Mouse (Mus musculus) liver, embryonic 16.5 days (tissue): Measurements from ENCODE around the gene Ctf1. TPM values are rescaled to one million over a fixed set of nuclear protein-coding genes. Genes with fewer than 3 reads are reported as not detected.

ENCODE experiments used
- ATAC-seq: fragments of 200-750 bp; cut with Nextera tagmentation; 2 replicates; pipeline ENCODE4 v1.8.0; 2017; ENCODE audit warnings: low read depth, mild to moderate bottlenecking, moderate number of reproducible peaks, moderate library complexity
- H3K27ac ChIP-seq: fragments of 300-500 bp; sonication (generic); 2 replicates; pipeline ENCODE4 v1.5.1; 2014; ENCODE audit warnings: mild to moderate bottlenecking, low read length
- H3K27me3 ChIP-seq: fragments of 300-500 bp; sonication (generic); 2 replicates; pipeline ENCODE4 v1.6.1; 2014; ENCODE audit warnings: low read depth, low read length, mixed read lengths; ENCODE audit not compliant: control insufficient read depth, insufficient read depth
- H3K36me3 ChIP-seq: fragments of 300-500 bp; sonication (generic); 2 replicates; pipeline ENCODE4 v1.6.1; 2014; ENCODE audit warnings: mild to moderate bottlenecking; ENCODE audit not compliant: control insufficient read depth, insufficient read depth
- H3K4me1 ChIP-seq: fragments of 300-500 bp; sonication (generic); 2 replicates; pipeline ENCODE4 v1.6.1; 2014; ENCODE audit warnings: low read depth, low read length, mixed read lengths; ENCODE audit not compliant: control insufficient read depth
- H3K4me2 ChIP-seq: fragments of 300-500 bp; sonication (generic); 2 replicates; pipeline ENCODE4 v1.6.1; 2014; ENCODE audit warnings: low read depth, low read length, mixed read lengths
- H3K4me3 ChIP-seq: fragments of 300-500 bp; sonication (generic); 2 replicates; pipeline ENCODE4 v1.5.1; 2014; ENCODE audit warnings: low read depth, mild to moderate bottlenecking, low read length
- H3K9ac ChIP-seq: fragments of 300-500 bp; sonication (generic); 2 replicates; pipeline ENCODE4 v1.6.1; 2014; ENCODE audit warnings: low read depth, low read length
- H3K9me3 ChIP-seq: fragments of 300-500 bp; sonication (generic); replicated peaks from 2 replicates; pipeline ENCODE4 v1.6.1; 2016; ENCODE audit warnings: low read length; ENCODE audit not compliant: control insufficient read depth
- WGBS: fragments of 180-500 bp; shearing (Covaris S2); extraction: QIAGEN DNeasy Blood & Tissue Kit; methylation state at CpG from one replicate; pipeline ENCODE4 v1.1.7; 2014; ENCODE audit not compliant: insufficient replicate concordance; 5-methylcytosine and 5-hydroxymethylcytosine counted together
- polyA plus RNA-seq: library from polyadenylated mRNA; unstranded; fragments of >200 nt; fragmentation: Nextera tagmentation; extraction: Ambion mirVana; gene quantifications from 2 replicates; pipeline ENCODE4 v1.2.1, GENCODE M21; 2015

Ctf1 gene
- polyA plus RNA-seq: 2.0 and 2.5 TPM in 2 replicates

DNA sequence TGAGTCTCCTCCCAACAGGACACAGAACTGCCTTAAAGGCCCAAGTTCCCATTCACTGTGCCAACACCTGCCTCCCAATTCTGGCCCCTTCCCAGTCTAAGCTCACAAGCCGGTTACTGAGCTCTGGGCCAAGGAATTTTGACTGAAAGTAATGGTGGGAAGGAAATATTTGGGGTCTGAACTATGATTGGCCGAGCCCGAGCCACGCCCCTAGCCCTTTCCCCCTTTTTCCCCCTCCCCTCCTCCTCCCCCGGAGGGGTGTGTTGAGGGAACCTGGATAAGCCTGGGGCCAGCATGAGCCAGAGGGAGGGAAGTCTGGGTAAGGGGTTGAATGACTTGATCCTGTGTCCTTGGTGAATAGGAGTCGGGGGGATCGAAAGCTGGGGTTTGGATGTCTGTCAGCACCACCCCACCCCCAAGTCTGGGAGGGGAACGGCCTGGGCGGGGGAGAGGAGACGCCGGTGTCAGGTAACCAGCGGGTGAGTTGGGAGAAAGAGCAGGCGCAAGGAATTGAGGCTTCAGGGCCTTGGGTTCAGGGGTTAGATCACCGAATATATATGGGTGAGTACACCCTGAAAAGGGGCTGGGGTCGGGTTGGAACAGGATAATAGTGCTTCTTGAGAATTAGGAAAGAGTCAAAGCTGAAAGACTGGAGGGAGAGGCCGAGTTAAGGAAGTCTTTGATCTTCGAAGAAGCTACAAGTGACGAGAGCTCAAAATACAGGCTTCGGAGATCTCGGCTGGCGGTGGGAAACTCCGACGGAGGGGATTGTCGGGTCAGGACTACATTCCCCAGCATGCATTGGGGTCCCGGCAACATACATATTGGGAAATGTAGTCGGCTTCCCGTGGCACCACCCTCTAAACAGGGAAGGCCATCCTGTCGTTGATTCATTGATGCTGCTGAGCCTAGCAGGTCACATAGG is at the start of gene Ctf1:
Ctf1 (plus strand) TSS at position 276 of the 925 bp plus-strand sequence.
- H3K27ac ChIP-seq: peak within 1 kb of the TSS; percentile 43
- H3K4me3 ChIP-seq: peak within 1 kb of the TSS; percentile 38
- H3K9ac ChIP-seq: peak within 1 kb of the TSS; percentile 32
- peaks cover 6% of the 10 kb centered on the region for H3K27me3 ChIP-seq
- H3K4me2 ChIP-seq: peak within 1 kb of the TSS; percentile 70
- 3% methylated on average over 28 of the region's 28 CpGs for WGBS
- no peaks in the 10 kb centered on the region for H3K36me3 ChIP-seq
- H3K9me3 ChIP-seq: no peaks in the 10 kb centered on the region
- ATAC-seq: no peak
- H3K4me1 ChIP-seq: peaks cover 37% of the 10 kb centered on the region

DNA sequence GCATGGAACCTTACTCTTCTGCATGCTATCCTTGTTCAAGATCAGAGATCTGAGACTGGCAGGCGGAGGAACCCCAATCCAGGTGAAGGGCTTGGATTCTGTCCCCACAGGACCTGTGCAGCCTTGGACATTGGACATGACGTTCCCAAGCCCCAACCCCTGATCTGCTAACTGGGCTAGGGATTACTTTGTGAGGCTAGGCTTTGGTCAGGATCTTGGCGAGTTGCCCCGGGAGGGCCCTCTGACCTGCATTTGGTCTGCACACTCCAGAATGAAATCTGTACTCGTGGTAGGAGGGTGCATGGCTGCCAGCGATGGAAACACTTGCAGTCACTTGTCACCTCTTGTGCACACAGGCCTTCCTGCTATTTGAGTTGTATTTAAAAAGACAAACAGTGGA is 49.6 kb upstream of the Ctf1 start:
- H3K27me3 ChIP-seq: no peaks in the 10 kb centered on the region
- H3K4me2 ChIP-seq: no peak overlapping the region
- 60% methylated on average over 6 of the region's 6 CpGs for WGBS
- H3K4me1 ChIP-seq: no peaks in the 10 kb centered on the region
- H3K27ac ChIP-seq: no peak overlapping the region
- H3K9me3 ChIP-seq: no peaks in the 10 kb centered on the region
- peak; percentile 67 for ATAC-seq
- no peak overlapping the region for H3K9ac ChIP-seq
- H3K4me3 ChIP-seq: no peak overlapping the region
- H3K36me3 ChIP-seq: no peaks in the 10 kb centered on the region

- no peaks in the 10 kb centered on the region for H3K4me1 ChIP-seq
- no peak overlapping the region for H3K27ac ChIP-seq
- H3K36me3 ChIP-seq: no peaks in the 10 kb centered on the region
- no peak overlapping the region for H3K9ac ChIP-seq
- ATAC-seq: no peak
- no peaks in the 10 kb centered on the region for H3K9me3 ChIP-seq
- no peak overlapping the region for H3K4me2 ChIP-seq
- H3K4me3 ChIP-seq: no peak overlapping the region
- WGBS: 66% methylated on average over 6 of the region's 6 CpGs
- no peaks in the 10 kb centered on the region for H3K27me3 ChIP-seq
Observed at GRCm38 (mm10) chr7:127666066-127666654, 46.4 kb upstream of the Ctf1 start.

- Histone ChIP-seq H3K27ac (no peak overlapping the region), H3K4me1 (no peaks in the 10 kb centered on the region), H3K4me3 (no peak overlapping the region), H3K27me3 (no peaks in the 10 kb centered on the region), H3K4me2 (no peak overlapping the region), H3K36me3 (no peaks in the 10 kb centered on the region), H3K9ac (no peak overlapping the region), H3K9me3 (no peaks in the 10 kb centered on the region)
- WGBS: 77% methylated on average over 13 of the region's 13 CpGs
- ATAC-seq: no peak
Observed at GRCm38 (mm10) chr7:127666679-127667078, 45.9 kb upstream of the Ctf1 start.

GRCm38 (mm10) chr7:127667171-127667570 is 45.4 kb upstream of the Ctf1 start:
- H3K36me3 ChIP-seq: no peaks in the 10 kb centered on the region
- ATAC-seq: no peak
- H3K4me1 ChIP-seq: no peaks in the 10 kb centered on the region
- no peaks in the 10 kb centered on the region for H3K27me3 ChIP-seq
- no peaks in the 10 kb centered on the region for H3K9me3 ChIP-seq
- no peak overlapping the region for H3K9ac ChIP-seq
- H3K4me2 ChIP-seq: no peak overlapping the region
- H3K27ac ChIP-seq: no peak overlapping the region
- WGBS: 41% methylated on average over 8 of the region's 8 CpGs
- no peak overlapping the region for H3K4me3 ChIP-seq

GRCm38 (mm10) chr7:127671880-127672774 is 40.4 kb upstream of the Ctf1 start:
- no peak overlapping the region for H3K4me2 ChIP-seq
- H3K9me3 ChIP-seq: no peaks in the 10 kb centered on the region
- no peak overlapping the region for H3K9ac ChIP-seq
- no peaks in the 10 kb centered on the region for H3K4me1 ChIP-seq
- H3K27me3 ChIP-seq: no peaks in the 10 kb centered on the region
- WGBS: 62% methylated on average over 11 of the region's 11 CpGs
- ATAC-seq: peak; percentile 79
- H3K27ac ChIP-seq: peak overlapping the region; percentile 72
- no peak overlapping the region for H3K4me3 ChIP-seq
- H3K36me3 ChIP-seq: no peaks in the 10 kb centered on the region

DNA sequence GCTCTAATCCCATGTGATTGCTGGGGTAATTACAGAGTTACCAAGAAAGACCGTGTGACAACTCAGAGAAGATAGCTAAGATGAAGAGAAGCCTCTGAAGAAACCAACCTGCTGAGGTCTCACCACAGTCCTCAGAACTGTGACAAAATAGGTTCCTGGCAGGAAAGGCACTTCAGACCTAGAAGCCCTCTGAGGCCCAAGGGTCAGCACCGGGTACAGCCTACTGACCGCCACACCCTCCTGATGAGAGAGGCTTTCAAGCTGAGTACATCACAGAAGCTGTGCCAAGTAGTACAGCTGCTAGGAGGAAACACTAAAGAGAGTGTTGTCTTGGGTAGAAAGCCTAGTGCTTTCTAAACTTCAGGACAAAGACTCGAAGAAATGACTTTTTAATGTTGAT is 39.8 kb upstream of the Ctf1 start:
- H3K4me3 ChIP-seq: no peak overlapping the region
- peak; percentile 35; the same call in 1 of the 2 replicates for ATAC-seq
- H3K27me3 ChIP-seq: no peaks in the 10 kb centered on the region
- peak overlapping the region; percentile 72 for H3K27ac ChIP-seq
- H3K4me2 ChIP-seq: no peak overlapping the region
- 63% methylated on average over 4 of the region's 4 CpGs for WGBS
- no peaks in the 10 kb centered on the region for H3K36me3 ChIP-seq
- H3K9ac ChIP-seq: no peak overlapping the region
- no peaks in the 10 kb centered on the region for H3K9me3 ChIP-seq
- no peaks in the 10 kb centered on the region for H3K4me1 ChIP-seq

DNA sequence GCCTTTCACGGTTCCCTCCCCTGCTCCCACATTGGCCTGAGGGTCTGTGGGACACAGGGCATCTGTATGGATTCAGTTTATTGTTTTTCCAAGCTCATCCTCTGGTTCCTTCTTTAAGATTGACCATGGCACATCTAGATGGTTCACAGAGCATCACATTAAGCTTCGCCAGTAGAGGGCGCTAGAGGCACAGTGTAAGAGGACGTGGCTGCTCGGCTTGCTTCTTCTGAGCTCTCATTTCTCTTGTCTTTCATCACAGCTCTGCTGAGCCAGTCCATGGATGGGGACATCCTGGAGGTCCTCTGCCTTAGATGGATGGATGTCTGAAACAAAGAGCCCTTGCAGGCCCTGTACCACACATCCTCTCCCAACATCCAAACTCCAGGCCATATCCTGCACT is 37.6 kb upstream of the Ctf1 start:
- Histone ChIP-seq H3K27ac (no peak overlapping the region), H3K4me3 (no peak overlapping the region), H3K36me3 (no peaks in the 10 kb centered on the region), H3K9me3 (no peaks in the 10 kb centered on the region), H3K4me1 (no peaks in the 10 kb centered on the region), H3K9ac (no peak overlapping the region), H3K4me2 (no peak overlapping the region), H3K27me3 (no peaks in the 10 kb centered on the region)
- WGBS: 4% methylated on average over 5 of the region's 5 CpGs
- ATAC-seq: no peak
